Mouse (Mus musculus) urinary bladder, postnatal 4 days (tissue): ENCODE results near the gene Kcnd2.

Experiments used
- DNase-seq, 2 experiments: peaks; one replicate each; pipeline ENCODE4 v3.0.0; 2021 to 2022; ENCODE audit warnings: low spot score in 2 of 2

Kcnd2 gene

GRCm38 (mm10) chr6:21686388-21686787 is 471.1 kb downstream of the Kcnd2 start:
- DNase-seq, result no peak

- no peak for DNase-seq
Measured at GRCm38 (mm10) chr6:21692861-21693350, 477.6 kb downstream of the Kcnd2 start.

DNA sequence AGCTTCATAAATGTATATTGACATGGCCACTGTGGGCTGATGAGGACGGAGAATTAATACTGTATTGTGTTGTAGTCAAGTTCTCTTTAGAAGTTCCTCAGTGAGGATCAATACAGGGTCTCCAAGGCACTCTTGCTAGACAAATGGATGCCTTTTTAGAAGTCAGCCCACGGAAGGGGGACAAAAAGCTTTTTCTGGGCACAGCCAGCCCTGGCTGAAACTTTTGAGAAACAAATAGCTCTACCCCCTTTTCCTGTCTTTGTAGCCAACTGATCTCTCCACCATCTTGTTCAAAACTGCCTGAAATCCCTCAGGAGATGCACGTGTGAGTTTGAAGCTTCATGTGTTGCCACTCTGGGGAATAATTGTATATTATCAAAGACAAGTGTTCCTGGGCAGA is 482.3 kb downstream of the Kcnd2 start:
- no peak for DNase-seq

DNA sequence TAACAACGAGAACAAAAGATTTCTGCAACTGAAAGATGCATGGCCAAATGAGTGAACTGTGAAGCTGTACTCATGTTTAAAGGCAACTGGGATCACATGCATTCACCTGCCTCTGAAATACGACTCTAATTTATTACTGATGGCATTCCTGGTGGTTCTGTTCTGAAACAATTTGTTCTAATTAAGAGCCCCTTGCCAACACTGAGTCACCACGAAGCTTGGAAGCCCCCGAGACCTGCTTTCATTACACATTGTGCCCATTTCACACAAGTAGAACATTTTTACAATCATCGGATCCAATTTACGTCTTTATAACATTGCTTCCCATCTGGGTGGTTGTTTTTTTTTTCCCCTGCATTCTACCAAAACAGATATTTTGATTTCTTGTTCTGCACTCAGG is 485.8 kb downstream of the Kcnd2 start:
- DNase-seq, result no peak

GRCm38 (mm10) chr6:21709228-21709627 is 493.9 kb downstream of the Kcnd2 start:
- no peak for DNase-seq

DNA sequence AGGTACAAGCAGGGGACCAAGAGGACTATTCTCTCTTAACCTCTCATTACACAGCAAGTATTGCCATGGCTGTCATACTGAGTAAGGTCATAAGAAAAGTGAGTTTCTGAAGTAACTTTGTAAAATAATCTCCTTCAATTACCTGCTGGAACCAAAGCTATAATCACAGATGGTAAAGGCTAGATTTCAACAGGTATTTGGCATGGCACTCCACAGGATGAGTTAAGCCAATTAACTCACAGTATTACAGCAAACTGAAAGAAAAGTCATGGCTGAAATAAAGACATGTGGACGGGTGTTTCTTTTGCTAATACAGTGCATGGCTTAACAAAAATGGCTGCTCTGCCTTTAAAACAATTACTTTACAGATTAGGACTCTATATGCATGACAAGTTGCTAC is 503.8 kb downstream of the Kcnd2 start:
- no peak for DNase-seq

DNA sequence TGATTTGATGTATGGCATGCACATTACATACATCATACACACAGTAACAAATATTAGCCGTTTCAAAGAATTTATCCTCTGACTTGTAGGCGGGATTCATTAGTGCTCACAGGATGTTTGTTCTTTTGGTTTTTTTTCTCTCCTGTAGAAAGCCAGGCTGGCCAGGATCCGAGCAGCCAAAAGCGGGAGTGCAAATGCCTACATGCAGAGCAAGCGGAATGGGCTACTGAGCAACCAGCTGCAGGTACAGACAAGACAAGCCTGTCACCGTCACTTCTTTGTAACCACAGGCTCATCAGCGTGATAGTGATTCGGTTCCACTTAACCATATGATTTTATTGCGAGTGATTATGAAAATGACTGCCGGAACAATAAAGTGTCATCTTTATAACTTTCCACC is 506.9 kb downstream of the Kcnd2 start:
- no peak for DNase-seq

DNA sequence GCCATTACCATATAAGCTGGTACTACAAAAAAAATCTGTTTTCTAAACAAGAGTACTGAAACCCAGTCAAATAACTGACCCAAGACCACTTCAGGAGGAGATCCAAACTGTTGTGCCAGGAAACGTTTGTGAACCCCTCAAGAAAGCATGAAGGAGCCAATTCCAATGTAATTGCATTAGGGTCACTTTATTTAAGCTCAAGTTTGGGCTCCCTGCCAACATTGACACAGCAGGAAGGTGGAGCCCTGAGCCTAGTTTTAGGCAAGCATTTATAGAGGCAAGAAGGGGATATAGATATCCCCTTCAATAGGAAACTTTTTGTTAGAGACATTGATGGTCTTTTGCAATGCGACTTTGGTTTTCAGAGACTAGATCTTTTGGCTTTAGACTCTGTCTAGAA is 525.3 kb downstream of the Kcnd2 start:
- DNase-seq, result no peak

DNA sequence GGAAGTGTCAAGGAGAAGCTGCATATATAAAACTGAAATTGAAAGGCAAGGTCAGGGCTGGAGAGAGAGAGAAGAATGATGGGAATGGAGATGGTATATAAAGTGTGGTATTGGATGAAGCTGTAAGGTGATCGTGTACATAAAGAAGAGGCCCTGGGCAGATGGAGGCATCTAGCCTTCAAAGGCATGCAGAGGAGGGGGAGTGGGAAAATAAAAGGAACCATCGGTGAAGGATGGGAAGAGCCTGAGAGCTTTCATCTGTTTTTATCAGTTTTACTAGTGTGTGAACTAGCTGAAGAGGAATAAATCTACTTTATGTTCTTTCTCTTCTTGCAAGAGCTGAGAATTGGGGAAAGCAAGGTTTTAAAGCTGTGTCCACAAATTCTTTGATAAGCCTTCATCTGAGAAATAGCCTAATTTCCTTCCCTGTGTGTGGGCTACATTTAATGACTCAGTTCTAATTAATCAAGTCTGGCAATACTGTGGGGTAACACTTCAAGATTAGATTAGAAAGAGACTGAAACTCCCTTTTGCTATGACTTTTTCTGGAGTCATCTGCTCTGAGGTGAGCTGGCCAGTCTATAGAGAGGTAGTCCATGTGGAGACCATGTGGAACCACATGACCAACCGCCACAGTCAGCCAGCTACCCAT is 529.4 kb downstream of the Kcnd2 start:
- DNase-seq, result no peak

DNA sequence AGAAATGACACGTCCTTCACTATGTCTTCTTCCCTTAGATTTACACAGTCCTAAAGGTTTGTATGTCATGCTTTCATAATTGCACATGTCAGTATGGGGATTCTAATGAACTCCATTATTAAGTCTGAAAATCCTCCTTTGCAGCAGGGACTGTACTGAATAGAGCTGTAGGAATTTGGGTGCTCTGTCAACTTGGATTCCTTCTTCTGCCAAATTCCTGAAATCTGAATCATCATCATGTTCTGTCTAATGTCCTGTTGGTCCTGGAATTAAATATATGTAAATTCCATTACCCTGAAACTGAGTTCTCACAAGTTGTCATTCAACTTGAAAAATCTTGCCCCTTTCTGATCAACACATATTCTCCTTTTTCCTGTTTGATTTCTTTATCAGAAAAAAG is 532.2 kb downstream of the Kcnd2 start:
- no peak for DNase-seq

DNA sequence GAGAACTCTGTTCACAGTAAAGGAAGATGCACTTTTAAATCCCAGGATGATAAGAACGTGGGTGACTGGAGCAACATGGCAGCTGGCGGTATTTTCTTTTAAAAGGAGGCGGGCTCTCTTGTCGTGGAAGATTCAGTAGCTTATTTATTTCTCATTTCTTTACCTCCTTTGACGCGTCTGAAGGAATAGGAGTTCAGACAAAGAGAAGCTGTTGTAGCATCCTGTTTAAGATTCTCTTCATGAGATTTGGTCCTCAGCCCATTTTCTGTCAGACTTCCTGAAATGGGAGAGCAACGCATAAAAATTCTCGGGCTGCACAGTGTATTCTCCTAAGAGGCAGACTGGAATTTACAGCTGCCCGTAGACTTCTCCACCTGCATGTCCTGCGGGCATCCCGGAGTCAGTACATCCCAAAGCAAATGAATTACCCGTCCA is 552.5 kb downstream of the Kcnd2 start:
- no peak for DNase-seq

- no peak for DNase-seq
Measured at GRCm38 (mm10) chr6:21768745-21769446, 553.6 kb downstream of the Kcnd2 start.

GRCm38 (mm10) chr6:21769447-21769809 is 554.1 kb downstream of the Kcnd2 start:
- no peak for DNase-seq

- DNase-seq, result no peak
Measured at GRCm38 (mm10) chr6:21774213-21774916, 559.1 kb downstream of the Kcnd2 start.
